Mouse (Mus musculus) liver, embryonic 16.5 days (tissue): ENCODE results near the gene Prim1. TPM values are rescaled to one million over a fixed set of nuclear protein-coding genes. Genes with fewer than 3 reads are reported as not detected.
A peak's percentile ranks its signal among the peaks of the same experiment; 100 is the strongest.
"Not testable (repeated sequence)": the region's sequence is repeated elsewhere in the genome, so short reads cannot be mapped to it uniquely, and the experiment has no call there.

ENCODE experiments used
- ATAC-seq: fragments of 200-750 bp; cut with Nextera tagmentation; 2 replicates; pipeline ENCODE4 v1.8.0; 2017; ENCODE audit warnings: low read depth, mild to moderate bottlenecking, moderate number of reproducible peaks, moderate library complexity
- H3K27ac ChIP-seq: fragments of 300-500 bp; sonication (generic); 2 replicates; pipeline ENCODE4 v1.5.1; 2014; ENCODE audit warnings: mild to moderate bottlenecking, low read length
- H3K27me3 ChIP-seq: fragments of 300-500 bp; sonication (generic); 2 replicates; pipeline ENCODE4 v1.6.1; 2014; ENCODE audit warnings: low read depth, low read length, mixed read lengths; ENCODE audit not compliant: control insufficient read depth, insufficient read depth
- H3K36me3 ChIP-seq: fragments of 300-500 bp; sonication (generic); 2 replicates; pipeline ENCODE4 v1.6.1; 2014; ENCODE audit warnings: mild to moderate bottlenecking; ENCODE audit not compliant: control insufficient read depth, insufficient read depth
- H3K4me1 ChIP-seq: fragments of 300-500 bp; sonication (generic); 2 replicates; pipeline ENCODE4 v1.6.1; 2014; ENCODE audit warnings: low read depth, low read length, mixed read lengths; ENCODE audit not compliant: control insufficient read depth
- H3K4me2 ChIP-seq: fragments of 300-500 bp; sonication (generic); 2 replicates; pipeline ENCODE4 v1.6.1; 2014; ENCODE audit warnings: low read depth, low read length, mixed read lengths
- H3K4me3 ChIP-seq: fragments of 300-500 bp; sonication (generic); 2 replicates; pipeline ENCODE4 v1.5.1; 2014; ENCODE audit warnings: low read depth, mild to moderate bottlenecking, low read length
- H3K9ac ChIP-seq: fragments of 300-500 bp; sonication (generic); 2 replicates; pipeline ENCODE4 v1.6.1; 2014; ENCODE audit warnings: low read depth, low read length
- H3K9me3 ChIP-seq: fragments of 300-500 bp; sonication (generic); replicated peaks from 2 replicates; pipeline ENCODE4 v1.6.1; 2016; ENCODE audit warnings: low read length; ENCODE audit not compliant: control insufficient read depth
- WGBS: fragments of 180-500 bp; shearing (Covaris S2); extraction: QIAGEN DNeasy Blood & Tissue Kit; methylation state at CpG from one replicate; pipeline ENCODE4 v1.1.7; 2014; ENCODE audit not compliant: insufficient replicate concordance; 5-methylcytosine and 5-hydroxymethylcytosine counted together
- polyA plus RNA-seq: library from polyadenylated mRNA; unstranded; fragments of >200 nt; fragmentation: Nextera tagmentation; extraction: Ambion mirVana; gene quantifications from 2 replicates; pipeline ENCODE4 v1.2.1, GENCODE M21; 2015

Gene Prim1
- polyA plus RNA-seq, 1 experiment from 2014 or later: 60.8 TPM

- Histone ChIP-seq H3K4me3 (no peak overlapping the region), H3K4me1 (peaks cover 35% of the 10 kb centered on the region), H3K27ac (no peak overlapping the region), H3K9me3 (no peaks in the 10 kb centered on the region), H3K27me3 (no peaks in the 10 kb centered on the region), H3K9ac (no peak overlapping the region), H3K4me2 (no peak overlapping the region), H3K36me3 (peaks cover 46% of the 10 kb centered on the region)
- ATAC-seq: no peak
- WGBS: 76% methylated on average over 3 of the region's 3 CpGs
Measured at GRCm38 (mm10) chr10:128042466-128042865, 27.5 kb downstream of the Prim1 start.

GRCm38 (mm10) chr10:128043041-128043835, 28.3 kb downstream of the Prim1 start:
- no peak overlapping the region for H3K4me2 ChIP-seq
- H3K27ac ChIP-seq: 0 out of 2 replicates have a peak overlapping the region, but pooled peaks have one; percentile 5
- WGBS: 51% methylated on average over 3 of the region's 3 CpGs
- H3K36me3 ChIP-seq: peaks cover 54% of the 10 kb centered on the region
- no peak for ATAC-seq
- H3K27me3 ChIP-seq: no peaks in the 10 kb centered on the region
- H3K9me3 ChIP-seq: no peaks in the 10 kb centered on the region
- H3K4me3 ChIP-seq: no peak overlapping the region
- H3K4me1 ChIP-seq: peaks cover 29% of the 10 kb centered on the region
- no peak overlapping the region for H3K9ac ChIP-seq

DNA sequence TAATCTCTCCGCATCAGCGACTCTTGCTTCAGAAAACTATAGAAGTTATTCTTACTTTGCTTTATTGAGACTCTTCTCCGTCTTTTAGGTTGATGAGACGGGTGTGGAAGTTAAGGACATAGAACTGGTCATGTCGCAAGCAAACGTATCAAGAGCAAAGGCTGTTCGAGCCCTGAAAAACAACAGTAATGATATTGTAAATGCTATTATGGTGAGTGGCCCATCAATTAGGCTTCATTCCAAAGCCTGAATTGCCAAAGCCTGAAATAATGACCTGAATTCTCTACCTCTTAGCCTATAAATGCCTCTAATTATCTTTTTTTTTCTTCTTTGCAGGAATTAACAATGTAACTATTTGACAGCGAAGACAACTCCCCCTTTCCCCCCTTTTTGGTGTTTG, 33.2 kb downstream of the Prim1 start:
- H3K4me2 ChIP-seq: no peak overlapping the region
- H3K27me3 ChIP-seq: no peaks in the 10 kb centered on the region
- no peaks in the 10 kb centered on the region for H3K9me3 ChIP-seq
- 93% methylated on average over 8 of the region's 8 CpGs for WGBS
- peaks cover 57% of the 10 kb centered on the region for H3K36me3 ChIP-seq
- H3K9ac ChIP-seq: no peak overlapping the region
- no peak overlapping the region for H3K27ac ChIP-seq
- ATAC-seq: no peak
- no peak overlapping the region for H3K4me3 ChIP-seq
- H3K4me1 ChIP-seq: peaks cover 7% of the 10 kb centered on the region

DNA sequence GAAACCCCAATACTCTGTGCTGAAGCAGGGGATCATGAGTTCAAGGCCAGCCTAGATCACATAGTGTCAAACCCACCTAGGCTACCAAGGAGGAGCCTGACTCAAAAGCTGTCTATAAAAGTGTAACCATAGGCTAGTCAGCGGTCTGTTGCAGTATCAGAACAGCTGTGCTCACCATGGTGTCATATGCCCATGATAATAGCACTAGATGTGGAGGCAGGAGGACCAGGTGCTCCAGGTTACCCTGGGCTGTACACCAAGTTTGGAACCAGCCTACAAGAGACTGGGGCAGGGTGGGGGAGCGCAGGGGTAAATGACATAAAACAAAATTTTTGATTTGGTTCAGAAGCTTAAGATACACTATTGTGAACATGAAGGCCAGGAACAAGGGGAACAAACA, 34.8 kb downstream of the Prim1 start:
- Histone ChIP-seq H3K36me3 (peaks cover 50% of the 10 kb centered on the region), H3K9ac (no peak overlapping the region), H3K4me2 (no peak overlapping the region), H3K27me3 (no peaks in the 10 kb centered on the region), H3K27ac (no peak overlapping the region), H3K9me3 (no peaks in the 10 kb centered on the region), H3K4me3 (no peak overlapping the region), H3K4me1 (peaks cover 2% of the 10 kb centered on the region; the same call in 1 of the 2 replicates)
- WGBS: 88% methylated on average over 2 of the region's 2 CpGs
- no peak for ATAC-seq

GRCm38 (mm10) chr10:128050355-128050754, 35.4 kb downstream of the Prim1 start:
- no peak for ATAC-seq
- Histone ChIP-seq H3K9me3 (no peaks in the 10 kb centered on the region), H3K27ac (no peak overlapping the region), H3K27me3 (no peaks in the 10 kb centered on the region), H3K4me2 (no peak overlapping the region), H3K4me1 (no peaks in the 10 kb centered on the region; the same call in 1 of the 2 replicates), H3K36me3 (peaks cover 46% of the 10 kb centered on the region), H3K9ac (no peak overlapping the region), H3K4me3 (no peak overlapping the region)
- 83% methylated on average over 2 of the region's 2 CpGs for WGBS

GRCm38 (mm10) chr10:128051589-128051988, 36.6 kb downstream of the Prim1 start:
- Histone ChIP-seq H3K36me3 (peaks cover 33% of the 10 kb centered on the region), H3K4me2 (no peak overlapping the region), H3K27ac (no peak overlapping the region), H3K4me1 (no peaks in the 10 kb centered on the region), H3K9ac (no peak overlapping the region), H3K9me3 (no peaks in the 10 kb centered on the region), H3K4me3 (no peak overlapping the region), H3K27me3 (no peaks in the 10 kb centered on the region)
- ATAC-seq: no peak
- WGBS: 87% methylated on average over 5 of the region's 5 CpGs

DNA sequence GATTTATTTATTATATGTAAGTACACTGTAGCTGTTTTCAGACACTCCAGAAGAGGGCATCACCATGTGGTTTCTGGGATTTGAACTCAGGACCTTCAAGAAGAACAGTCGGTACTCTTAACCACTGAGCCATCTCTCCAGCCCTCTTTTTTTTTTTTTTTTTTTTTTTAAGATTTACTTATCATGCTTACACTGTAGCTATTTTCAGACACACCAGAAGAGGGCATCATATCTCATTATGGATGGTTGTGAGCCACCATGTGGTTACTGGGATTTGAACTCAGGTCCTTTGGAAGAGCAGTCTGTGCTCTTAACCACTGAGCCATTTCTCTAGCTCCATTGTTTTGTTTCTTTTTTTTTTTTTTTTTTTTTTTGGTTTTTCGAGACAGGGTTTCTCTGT, 37.2 kb downstream of the Prim1 start:
- not testable (repeated sequence) for H3K4me3 ChIP-seq, H3K9ac ChIP-seq, H3K4me1 ChIP-seq, ATAC-seq, H3K27me3 ChIP-seq, H3K27ac ChIP-seq, H3K9me3 ChIP-seq, H3K4me2 ChIP-seq
- peaks cover 29% of the 10 kb centered on the region for H3K36me3 ChIP-seq
- WGBS: 85% methylated on average over 1 of the region's 2 CpGs

DNA sequence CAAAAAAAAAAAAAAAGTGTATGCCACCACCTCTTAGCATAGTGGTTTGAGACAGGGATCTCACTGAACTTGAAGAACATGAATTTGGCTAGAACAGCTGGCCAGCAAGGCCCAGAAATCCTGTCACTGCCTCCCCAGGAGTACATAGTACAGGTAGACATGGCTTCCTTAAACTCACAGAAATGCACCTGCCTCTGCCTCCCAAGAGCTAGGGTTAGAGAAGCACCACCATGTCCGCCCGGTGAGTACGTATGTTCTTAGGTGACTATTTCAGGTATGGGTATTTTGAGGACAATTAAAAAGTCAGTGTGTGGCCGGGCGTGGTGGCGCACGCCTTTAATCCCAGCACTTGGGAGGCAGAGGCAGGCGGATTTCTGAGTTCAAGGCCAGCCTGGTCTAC, 38.0 kb downstream of the Prim1 start:
- no peak overlapping the region for H3K4me3 ChIP-seq
- WGBS: 87% methylated on average over 8 of the region's 8 CpGs
- H3K27me3 ChIP-seq: no peaks in the 10 kb centered on the region
- peaks cover 23% of the 10 kb centered on the region for H3K36me3 ChIP-seq
- no peak overlapping the region for H3K9ac ChIP-seq
- no peak overlapping the region for H3K4me2 ChIP-seq
- peaks cover 3% of the 10 kb centered on the region for H3K4me1 ChIP-seq
- H3K27ac ChIP-seq: no peak overlapping the region
- no peaks in the 10 kb centered on the region for H3K9me3 ChIP-seq
- ATAC-seq: no peak

DNA sequence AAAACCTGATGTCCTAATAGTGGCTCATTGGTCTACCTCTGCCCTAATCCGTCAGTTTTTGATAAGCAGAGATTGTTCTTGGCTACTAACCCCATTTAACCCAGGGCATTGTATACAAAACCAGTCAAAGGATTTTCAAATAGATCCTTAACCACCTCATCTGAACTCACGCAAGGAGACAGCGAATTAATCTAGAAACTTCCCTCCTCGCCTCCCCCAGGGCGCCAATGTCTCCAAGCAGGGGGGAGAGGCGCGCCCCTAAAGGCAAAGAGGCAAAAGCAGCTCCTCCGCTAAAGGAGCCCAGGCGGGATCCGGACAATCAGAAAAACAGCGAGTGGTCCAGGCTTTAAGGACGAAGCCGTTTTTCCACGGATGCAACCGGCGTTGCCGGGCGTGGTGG, 43.2 kb downstream of the Prim1 start:
- under 1% methylated on average over 18 of the region's 18 CpGs for WGBS
- peak; percentile 2; the same call in 1 of the 2 replicates for ATAC-seq

More for the DNA sequence above, 43.2 kb downstream of the Prim1 start:
- Histone ChIP-seq H3K27me3 (no peaks in the 10 kb centered on the region), H3K9me3 (no peaks in the 10 kb centered on the region), H3K9ac (peak overlapping the region; percentile 91), H3K27ac (peak overlapping the region; percentile 97), H3K4me2 (peak overlapping the region; percentile 99), H3K4me3 (peak overlapping the region; percentile 93), H3K36me3 (no peaks in the 10 kb centered on the region), H3K4me1 (peaks cover 25% of the 10 kb centered on the region)
